Mouse (Mus musculus): ENCODE results near the gene Bin2.

DNA sequence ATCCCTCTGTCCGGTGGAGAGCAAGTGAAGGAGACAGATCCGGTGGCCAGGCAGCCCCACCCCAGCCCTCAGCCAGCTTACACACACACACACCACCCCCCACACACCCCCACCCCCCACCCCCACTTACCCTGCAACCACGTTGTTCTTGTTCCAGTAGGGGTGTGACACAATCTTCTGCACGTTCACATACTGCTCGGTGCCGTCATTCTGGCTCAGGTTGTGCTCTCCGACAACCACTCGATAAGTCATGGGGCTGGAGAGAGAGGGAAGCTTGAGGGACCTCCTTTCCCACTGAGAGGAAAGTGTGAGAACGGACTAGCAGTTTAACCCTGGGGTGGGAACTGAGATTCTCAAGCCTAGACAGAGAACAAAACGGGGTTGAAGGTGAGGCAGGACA is 15.1 kb upstream of the Bin2 start:
- TF ChIP-seq CTCF (IDR thresholded peaks at IDR 0.05) (no peak), EP300 (IDR thresholded peaks at IDR 0.05) (no peak)

All from lung, postnatal 0 days (tissue).